Mouse (Mus musculus) thymus, postnatal 10 days (tissue): ENCODE measurements around the gene Hpse2.
A peak's percentile ranks its signal among the peaks of the same experiment; 100 is the strongest.
"Not testable (repeated sequence)": the region's sequence is repeated elsewhere in the genome, so short reads cannot be mapped to it uniquely, and the experiment has no call there.

Source experiments
- DNase-seq, 2 experiments: peaks; one replicate each; pipeline ENCODE4 v3.0.0; 2021; ENCODE audit warnings: low spot score in 2 of 2

The Hpse2 gene

GRCm38 (mm10) chr19:43388017-43388904 is at the start of gene Hpse2:
Hpse2 (minus strand) TSS chr19:43388355.
- DNase-seq: no peak

- no peak for DNase-seq
Measured at GRCm38 (mm10) chr19:43427446-43428224, 39.5 kb upstream of the Hpse2 start.

GRCm38 (mm10) chr19:43424082-43424481 is 35.9 kb upstream of the Hpse2 start:
- DNase-seq: no peak

GRCm38 (mm10) chr19:43420506-43420905 is 32.4 kb upstream of the Hpse2 start:
- peak; percentile 39 to 43 for DNase-seq

GRCm38 (mm10) chr19:43415565-43415964 is 27.4 kb upstream of the Hpse2 start:
- no peak for DNase-seq

GRCm38 (mm10) chr19:43407181-43407580 is 19.0 kb upstream of the Hpse2 start:
- DNase-seq: no peak

GRCm38 (mm10) chr19:43396327-43396726 is 8.2 kb upstream of the Hpse2 start:
- peak in 1 of 2 experiments; percentile 61 for DNase-seq

GRCm38 (mm10) chr19:43387071-43387770 is 934 bp downstream of the Hpse2 start:
- no peak for DNase-seq

GRCm38 (mm10) chr19:43386041-43386952 is 1.9 kb downstream of the Hpse2 start:
- no peak for DNase-seq

- DNase-seq: no peak
Measured at GRCm38 (mm10) chr19:43385451-43385850, 2.7 kb downstream of the Hpse2 start.

- DNase-seq: no peak
Measured at GRCm38 (mm10) chr19:43384978-43385431, 3.1 kb downstream of the Hpse2 start.

GRCm38 (mm10) chr19:43384346-43384977 is 3.7 kb downstream of the Hpse2 start:
- no peak for DNase-seq

GRCm38 (mm10) chr19:43358830-43359229 is 29.3 kb downstream of the Hpse2 start:
- no peak for DNase-seq

- no peak for DNase-seq
Measured at GRCm38 (mm10) chr19:43311125-43311524, 77.0 kb downstream of the Hpse2 start.

- no peak for DNase-seq
Measured at GRCm38 (mm10) chr19:43306756-43307155, 81.4 kb downstream of the Hpse2 start.

GRCm38 (mm10) chr19:43281336-43281735 is 106.8 kb downstream of the Hpse2 start:
- DNase-seq: not testable (repeated sequence)

- no peak for DNase-seq
Measured at GRCm38 (mm10) chr19:43243993-43244392, 144.2 kb downstream of the Hpse2 start.

- no peak for DNase-seq
Measured at GRCm38 (mm10) chr19:43231711-43232110, 156.4 kb downstream of the Hpse2 start.

GRCm38 (mm10) chr19:43193562-43193961 is 194.6 kb downstream of the Hpse2 start:
- DNase-seq: no peak

GRCm38 (mm10) chr19:43175437-43175965 is 212.7 kb downstream of the Hpse2 start:
- DNase-seq: no peak
